Mouse (Mus musculus): ENCODE measurements around the gene Tectb. TPM values are rescaled to one million over a fixed set of nuclear protein-coding genes. Genes with fewer than 3 reads are reported as not detected.
A peak's percentile ranks its signal among the peaks of the same experiment; 100 is the strongest.

Tectb gene
- polyA plus RNA-seq (2015; fragmentation: Nextera tagmentation; extraction: Ambion mirVana) = 0.13 TPM in 1 of 2 replicates, not detected in the other

- H3K9ac ChIP-seq = no peak within 1 kb of the TSS
- no peaks in the 10 kb centered on the region for H3K9me3 ChIP-seq (replicated peaks)
- peaks cover 13% of the 10 kb centered on the region for H3K4me1 ChIP-seq
- no peaks in the 10 kb centered on the region for H3K27me3 ChIP-seq
- H3K4me3 ChIP-seq = no peak within 1 kb of the TSS
- no peaks in the 10 kb centered on the region for H3K36me3 ChIP-seq (ENCODE audit: poor library complexity, severe bottlenecking)
- WGBS = 70% methylated on average over 5 of the region's 5 CpGs
- ATAC-seq = no peak
- H3K4me2 ChIP-seq = no peak within 1 kb of the TSS
- H3K27ac ChIP-seq = no peak within 1 kb of the TSS
Observed at GRCm38 (mm10) chr19:55180433-55180832, at the start of gene Tectb. Gene Tectb (plus strand): TSS chr19:55180733.

GRCm38 (mm10) chr19:55131747-55132146 is 48.8 kb upstream of the Tectb start:
- Histone ChIP-seq H3K4me2 (no peak overlapping the region), H3K9ac (no peak overlapping the region), H3K9me3 (replicated peaks) (no peaks in the 10 kb centered on the region), H3K27ac (no peak overlapping the region), H3K27me3 (no peaks in the 10 kb centered on the region), H3K36me3 (ENCODE audit: poor library complexity, severe bottlenecking) (no peaks in the 10 kb centered on the region), H3K4me3 (no peak overlapping the region), H3K4me1 (no peaks in the 10 kb centered on the region)
- no peak for ATAC-seq
- 68% methylated on average over 1 of the region's 1 CpGs for WGBS

GRCm38 (mm10) chr19:55132476-55132875 is 48.1 kb upstream of the Tectb start:
- no peaks in the 10 kb centered on the region for H3K36me3 ChIP-seq (ENCODE audit: poor library complexity, severe bottlenecking)
- 87% methylated on average over 3 of the region's 3 CpGs for WGBS
- ATAC-seq = no peak

GRCm38 (mm10) chr19:55134521-55134920 is 46.0 kb upstream of the Tectb start:
- 84% methylated on average over 9 of the region's 9 CpGs for WGBS
- Histone ChIP-seq H3K4me1 (no peaks in the 10 kb centered on the region), H3K4me2 (no peak overlapping the region), H3K27me3 (no peaks in the 10 kb centered on the region), H3K36me3 (ENCODE audit: poor library complexity, severe bottlenecking) (no peaks in the 10 kb centered on the region), H3K9ac (no peak overlapping the region), H3K4me3 (no peak overlapping the region), H3K9me3 (replicated peaks) (no peaks in the 10 kb centered on the region), H3K27ac (no peak overlapping the region)
- ATAC-seq = no peak

More at GRCm38 (mm10) chr19:55132476-55132875, 48.1 kb upstream of the Tectb start:
- Histone ChIP-seq H3K9me3 (replicated peaks) (no peaks in the 10 kb centered on the region), H3K4me2 (no peak overlapping the region), H3K9ac (no peak overlapping the region), H3K27ac (no peak overlapping the region), H3K4me3 (no peak overlapping the region), H3K4me1 (no peaks in the 10 kb centered on the region), H3K27me3 (no peaks in the 10 kb centered on the region)

GRCm38 (mm10) chr19:55135918-55136317 is 44.6 kb upstream of the Tectb start:
- H3K27me3 ChIP-seq = no peaks in the 10 kb centered on the region
- H3K4me2 ChIP-seq = no peak overlapping the region
- no peaks in the 10 kb centered on the region for H3K9me3 ChIP-seq (replicated peaks)
- H3K9ac ChIP-seq = no peak overlapping the region
- no peak overlapping the region for H3K4me3 ChIP-seq
- no peak for ATAC-seq
- no peaks in the 10 kb centered on the region for H3K36me3 ChIP-seq (ENCODE audit: poor library complexity, severe bottlenecking)
- no peak overlapping the region for H3K27ac ChIP-seq
- WGBS = 89% methylated on average over 3 of the region's 3 CpGs
- no peaks in the 10 kb centered on the region for H3K4me1 ChIP-seq

GRCm38 (mm10) chr19:55136693-55137427 is 43.7 kb upstream of the Tectb start:
- Histone ChIP-seq H3K4me2 (no peak overlapping the region), H3K4me3 (no peak overlapping the region), H3K27ac (no peak overlapping the region), H3K9ac (no peak overlapping the region), H3K9me3 (replicated peaks) (no peaks in the 10 kb centered on the region), H3K36me3 (ENCODE audit: poor library complexity, severe bottlenecking) (no peaks in the 10 kb centered on the region), H3K27me3 (no peaks in the 10 kb centered on the region), H3K4me1 (no peaks in the 10 kb centered on the region)
- 70% methylated on average over 4 of the region's 4 CpGs for whole genome bisulfite sequencing
- ATAC-seq = no peak

- Histone ChIP-seq H3K9ac (no peak overlapping the region), H3K4me3 (no peak overlapping the region), H3K9me3 (replicated peaks) (no peaks in the 10 kb centered on the region), H3K27me3 (no peaks in the 10 kb centered on the region), H3K4me2 (no peak overlapping the region), H3K36me3 (ENCODE audit: poor library complexity, severe bottlenecking) (no peaks in the 10 kb centered on the region), H3K27ac (no peak overlapping the region), H3K4me1 (0 out of 2 replicates have a peak, but pooled peaks cover under 1% of the 10 kb centered on the region)
- WGBS = 25% methylated on average over 7 of the region's 7 CpGs
- ATAC-seq = peak; percentile 58; the same call in 1 of the 2 replicates
Observed at GRCm38 (mm10) chr19:55137884-55138283, 42.6 kb upstream of the Tectb start.

- H3K9ac ChIP-seq = no peak overlapping the region
- H3K27me3 ChIP-seq = no peaks in the 10 kb centered on the region
- H3K36me3 ChIP-seq (ENCODE audit: poor library complexity, severe bottlenecking) = no peaks in the 10 kb centered on the region
- H3K4me2 ChIP-seq = no peak overlapping the region
- WGBS = 79% methylated on average over 7 of the region's 7 CpGs
- H3K27ac ChIP-seq = no peak overlapping the region
- H3K9me3 ChIP-seq (replicated peaks) = no peaks in the 10 kb centered on the region
- peaks cover 6% of the 10 kb centered on the region for H3K4me1 ChIP-seq
- no peak for ATAC-seq
- no peak overlapping the region for H3K4me3 ChIP-seq
Observed at GRCm38 (mm10) chr19:55138506-55138905, 42.0 kb upstream of the Tectb start.

- no peaks in the 10 kb centered on the region for H3K36me3 ChIP-seq (ENCODE audit: poor library complexity, severe bottlenecking)
- 92% methylated on average over 7 of the region's 7 CpGs for WGBS
Observed at GRCm38 (mm10) chr19:55139301-55139700, 41.2 kb upstream of the Tectb start.

GRCm38 (mm10) chr19:55143391-55144300 is 36.9 kb upstream of the Tectb start:
- Histone ChIP-seq H3K4me1 (peaks cover 23% of the 10 kb centered on the region), H3K4me3 (no peak overlapping the region), H3K27me3 (no peaks in the 10 kb centered on the region), H3K4me2 (peak overlapping the region; percentile 15; the same call in 1 of the 2 replicates), H3K36me3 (ENCODE audit: poor library complexity, severe bottlenecking) (no peaks in the 10 kb centered on the region), H3K9ac (no peak overlapping the region), H3K9me3 (replicated peaks) (no peaks in the 10 kb centered on the region), H3K27ac (peak overlapping the region; percentile 80)
- peak; percentile 80; the same call in 1 of the 2 replicates for ATAC-seq
- WGBS = 7% methylated on average over 11 of the region's 11 CpGs

More at GRCm38 (mm10) chr19:55139301-55139700, 41.2 kb upstream of the Tectb start:
- Histone ChIP-seq H3K9me3 (replicated peaks) (no peaks in the 10 kb centered on the region), H3K27me3 (no peaks in the 10 kb centered on the region), H3K4me2 (no peak overlapping the region), H3K9ac (no peak overlapping the region), H3K4me3 (no peak overlapping the region), H3K4me1 (peaks cover 14% of the 10 kb centered on the region), H3K27ac (no peak overlapping the region)
- ATAC-seq = no peak

GRCm38 (mm10) chr19:55144691-55145090 is 35.8 kb upstream of the Tectb start:
- Histone ChIP-seq H3K27ac (peak overlapping the region; percentile 80), H3K9ac (no peak overlapping the region)
- 0 out of 2 replicates have a peak, but pooled peaks have one; percentile 30 for ATAC-seq

GRCm38 (mm10) chr19:55145136-55145535 is 35.4 kb upstream of the Tectb start:
- no peak overlapping the region for H3K4me2 ChIP-seq
- H3K4me3 ChIP-seq = no peak overlapping the region
- H3K9me3 ChIP-seq (replicated peaks) = no peaks in the 10 kb centered on the region
- 80% methylated on average over 2 of the region's 2 CpGs for WGBS
- ATAC-seq = no peak
- no peaks in the 10 kb centered on the region for H3K36me3 ChIP-seq (ENCODE audit: poor library complexity, severe bottlenecking)
- H3K9ac ChIP-seq = no peak overlapping the region
- H3K27ac ChIP-seq = peak overlapping the region; percentile 80; the same call in 1 of the 2 replicates
- peaks cover 23% of the 10 kb centered on the region for H3K4me1 ChIP-seq
- H3K27me3 ChIP-seq = no peaks in the 10 kb centered on the region

More at GRCm38 (mm10) chr19:55144691-55145090, 35.8 kb upstream of the Tectb start:
- H3K36me3 ChIP-seq (ENCODE audit: poor library complexity, severe bottlenecking) = no peaks in the 10 kb centered on the region
- no peak overlapping the region for H3K4me3 ChIP-seq
- no peak overlapping the region for H3K4me2 ChIP-seq
- peaks cover 23% of the 10 kb centered on the region for H3K4me1 ChIP-seq
- 48% methylated on average over 5 of the region's 5 CpGs for WGBS
- H3K9me3 ChIP-seq (replicated peaks) = no peaks in the 10 kb centered on the region
- no peaks in the 10 kb centered on the region for H3K27me3 ChIP-seq
